Mouse (Mus musculus) stomach, postnatal 0 days (tissue): Measurements from ENCODE around the gene Neurl4. TPM values are rescaled to one million over a fixed set of nuclear protein-coding genes. Genes with fewer than 3 reads are reported as not detected.
A peak's percentile ranks its signal among the peaks of the same experiment; 100 is the strongest.

ENCODE experiments used
- ATAC-seq: fragments of 200-750 bp; cut with Nextera tagmentation; 2 replicates; pipeline ENCODE4 v1.8.0; 2017; ENCODE audit not compliant: low FRiP score, low TSS enrichment
- DNase-seq: peaks from one replicate; pipeline ENCODE4 v3.0.0-alpha.2; 2016; ENCODE audit warnings: low spot score
- H3K27ac ChIP-seq: fragments of 300-500 bp; sonication (generic); replicated peaks from 2 replicates; pipeline ENCODE4 v1.5.1; 2014; ENCODE audit warnings: mild to moderate bottlenecking, control low read depth
- H3K27me3 ChIP-seq: fragments of 300-500 bp; sonication (generic); 2 replicates; pipeline ENCODE4 v1.6.1; 2014; ENCODE audit warnings: low read length; ENCODE audit not compliant: control insufficient read depth, insufficient read depth
- H3K36me3 ChIP-seq: fragments of 300-500 bp; sonication (generic); 2 replicates; pipeline ENCODE4 v1.6.1; 2014; ENCODE audit warnings: low read length, mixed read lengths; ENCODE audit not compliant: control insufficient read depth, insufficient read depth
- H3K4me1 ChIP-seq: fragments of 300-500 bp; sonication (generic); replicated peaks from 2 replicates; pipeline ENCODE4 v1.6.1; 2014; ENCODE audit warnings: antibody characterized with exemption; ENCODE audit not compliant: control insufficient read depth, insufficient read depth
- H3K4me2 ChIP-seq: fragments of 300-500 bp; sonication (generic); replicated peaks from 2 replicates; pipeline ENCODE4 v1.6.1; 2014; ENCODE audit warnings: low read depth, mild to moderate bottlenecking, control low read depth, moderate library complexity
- H3K4me3 ChIP-seq: fragments of 300-500 bp; sonication (generic); 2 replicates; pipeline ENCODE4 v1.5.1; 2014; ENCODE audit warnings: low read depth, low read length, control low read depth
- H3K9ac ChIP-seq: fragments of 300-500 bp; sonication (generic); 2 replicates; pipeline ENCODE4 v1.6.1; 2014; ENCODE audit warnings: mild to moderate bottlenecking, low read length, control low read depth, mixed read lengths
- H3K9me3 ChIP-seq: fragments of 300-500 bp; sonication (generic); 2 replicates; pipeline ENCODE4 v1.6.1; 2016; ENCODE audit warnings: low read length; ENCODE audit not compliant: control insufficient read depth
- CTCF ChIP-seq: IDR thresholded peaks from 2 replicates; pipeline ENCODE4 v1.5.1; 2016; ENCODE audit warnings: antibody characterized with exemption, low read depth, mild to moderate bottlenecking, moderate library complexity
- EP300 ChIP-seq: optimal IDR thresholded peaks from 2 replicates; pipeline ENCODE3; 2016; ENCODE audit warnings: antibody characterized with exemption
- WGBS: fragments of 180-500 bp; shearing (Covaris S2); extraction: QIAGEN DNeasy Blood & Tissue Kit; methylation state at CpG from one replicate; pipeline ENCODE4 v1.1.7; 2014; 5-methylcytosine and 5-hydroxymethylcytosine counted together
- polyA plus RNA-seq: library from polyadenylated mRNA; unstranded; fragments of >200 nt; fragmentation: Nextera tagmentation; extraction: Ambion mirVana; gene quantifications from 2 replicates; pipeline ENCODE4 v1.2.1, GENCODE M21; 2015

Neurl4 gene
- polyA plus RNA-seq, 1 experiment from 2014 or later = 2.3 TPM

DNA sequence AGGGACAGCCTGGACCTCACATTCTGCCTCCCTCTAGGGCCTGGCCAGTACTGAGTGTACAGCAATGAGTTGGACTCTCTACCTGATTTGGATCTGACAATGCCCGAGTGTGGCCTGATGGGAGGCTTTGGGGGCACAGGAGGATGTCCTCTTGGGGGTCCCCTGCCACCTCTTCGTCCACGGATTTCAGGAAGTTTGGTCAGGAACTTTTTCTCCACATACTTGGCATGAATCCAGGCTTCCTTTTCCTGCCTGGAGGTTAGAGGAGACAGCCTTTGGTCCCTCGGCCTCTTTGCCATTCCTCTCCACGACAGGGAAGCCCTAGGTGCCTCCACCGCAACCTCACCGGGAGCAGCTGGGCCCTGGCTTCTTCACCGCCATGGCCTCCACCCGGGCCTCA, 16.6 kb upstream of the Neurl4 start:
- WGBS = 60% methylated on average over 9 of the region's 9 CpGs
- no peak for ATAC-seq
- Histone ChIP-seq H3K4me2 (no peak overlapping the region), H3K4me1 (peaks cover 1% of the 10 kb centered on the region), H3K27me3 (no peaks in the 10 kb centered on the region), H3K9ac (no peak overlapping the region), H3K36me3 (no peaks in the 10 kb centered on the region), H3K4me3 (no peak overlapping the region), H3K27ac (peak overlapping the region; percentile 45), H3K9me3 (no peaks in the 10 kb centered on the region)
- DNase-seq = no peak
- no peak for TF ChIP-seq EP300
- no peak for TF ChIP-seq CTCF

DNA sequence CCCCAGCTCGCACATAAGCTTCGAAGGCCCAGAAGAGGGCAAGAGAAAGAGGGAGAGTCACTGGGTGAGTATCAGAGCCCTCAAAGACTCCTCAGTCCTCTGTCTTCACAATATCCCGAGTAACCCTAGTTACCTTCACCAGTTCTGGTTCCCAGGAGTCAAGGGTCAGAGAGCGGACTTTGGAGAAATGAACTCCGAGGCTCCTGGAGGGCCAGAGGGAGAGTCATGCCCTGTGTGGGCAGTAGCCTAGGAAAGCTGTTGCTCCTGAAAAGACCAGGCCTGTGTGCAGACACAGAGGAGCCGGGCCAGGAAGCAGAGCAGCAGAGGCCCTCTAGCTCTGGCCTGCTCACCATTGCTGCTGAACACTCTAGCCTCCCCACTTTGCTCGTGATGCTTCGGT, 16.2 kb upstream of the Neurl4 start:
- Histone ChIP-seq H3K4me1 (no peaks in the 10 kb centered on the region; the same call in none of the 2 replicates), H3K36me3 (no peaks in the 10 kb centered on the region), H3K9ac (no peak overlapping the region), H3K9me3 (no peaks in the 10 kb centered on the region), H3K4me2 (no peak overlapping the region), H3K27me3 (no peaks in the 10 kb centered on the region), H3K27ac (peak overlapping the region; percentile 45), H3K4me3 (no peak overlapping the region)
- DNase-seq (no peak), ATAC-seq (no peak)
- WGBS = 81% methylated on average over 8 of the region's 8 CpGs
- TF ChIP-seq CTCF = no peak
- TF ChIP-seq EP300 = no peak

DNA sequence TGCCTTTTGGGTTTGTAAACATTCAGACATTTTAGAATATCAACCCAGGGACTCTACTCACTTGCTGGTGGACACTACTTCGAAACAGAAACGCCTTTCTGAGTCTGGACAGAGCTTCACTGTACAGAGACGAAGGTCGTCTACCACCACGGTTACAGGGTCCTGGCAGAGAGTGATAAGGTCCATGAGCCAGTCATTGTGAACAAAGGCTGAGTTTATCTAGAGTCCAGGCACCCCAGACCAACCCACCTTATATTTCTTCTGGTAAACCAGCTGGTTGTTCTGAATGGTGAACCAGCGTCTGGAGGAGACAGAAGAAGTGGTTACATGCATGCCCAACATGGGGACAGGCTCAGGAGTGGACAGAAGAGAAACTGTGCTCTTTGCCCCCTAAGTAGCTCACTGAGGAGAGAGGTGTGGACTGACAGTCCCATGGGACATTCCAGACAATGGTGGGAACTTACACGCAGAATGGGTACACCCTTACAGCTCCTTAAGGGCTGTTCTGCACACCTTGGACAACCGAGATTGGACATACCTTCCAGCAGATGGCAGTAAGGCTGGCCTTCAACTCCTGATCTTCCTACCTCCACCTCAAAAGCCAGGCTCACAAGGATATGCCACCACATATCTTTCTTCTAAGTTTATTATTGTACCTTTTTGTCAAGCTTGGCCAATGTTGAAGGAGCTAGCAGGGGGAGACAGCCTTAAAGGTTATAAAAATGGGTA, 13.8 kb upstream of the Neurl4 start:
- H3K4me1 ChIP-seq = no peaks in the 10 kb centered on the region
- WGBS = 56% methylated on average over 8 of the region's 8 CpGs
- TF ChIP-seq EP300 (no peak), CTCF (peak; percentile 82)
- ATAC-seq (0 out of 2 replicates have a peak, but pooled peaks have one; percentile 31), DNase-seq (peak; percentile 57)
- H3K27ac ChIP-seq = no peak overlapping the region
- H3K9ac ChIP-seq = no peak overlapping the region
- no peak overlapping the region for H3K4me2 ChIP-seq
- no peaks in the 10 kb centered on the region for H3K27me3 ChIP-seq
- H3K36me3 ChIP-seq = no peaks in the 10 kb centered on the region
- no peak overlapping the region for H3K4me3 ChIP-seq
- no peaks in the 10 kb centered on the region for H3K9me3 ChIP-seq

DNA sequence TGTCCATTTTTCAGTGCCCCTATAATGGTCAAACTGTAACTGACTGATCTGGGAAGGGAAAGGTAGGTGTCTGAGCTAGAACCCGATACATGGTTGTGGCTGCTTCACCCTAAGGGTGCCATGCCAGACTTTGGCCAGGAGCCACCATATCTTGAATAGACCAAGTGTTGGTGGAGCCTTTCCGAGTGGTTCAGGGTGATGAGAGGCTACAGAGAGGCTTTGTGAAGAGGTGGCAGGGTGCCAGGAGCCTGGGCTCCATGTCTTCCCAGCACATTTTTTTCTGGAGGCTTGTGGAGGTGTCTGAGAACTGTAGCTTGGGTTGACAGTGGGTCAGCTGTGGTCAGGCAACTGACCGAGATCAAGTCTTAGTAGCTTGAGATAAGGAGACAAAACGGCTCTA, 9.4 kb upstream of the Neurl4 start:
- no peak overlapping the region for H3K9ac ChIP-seq
- TF ChIP-seq CTCF (no peak), EP300 (no peak)
- DNase-seq = no peak
- no peak for ATAC-seq
- H3K4me2 ChIP-seq = no peak overlapping the region
- no peaks in the 10 kb centered on the region for H3K27me3 ChIP-seq
- no peaks in the 10 kb centered on the region for H3K4me1 ChIP-seq
- H3K36me3 ChIP-seq = no peaks in the 10 kb centered on the region
- no peak overlapping the region for H3K4me3 ChIP-seq
- no peak overlapping the region for H3K27ac ChIP-seq
- no peaks in the 10 kb centered on the region for H3K9me3 ChIP-seq
- WGBS = 59% methylated on average over 4 of the region's 4 CpGs

DNA sequence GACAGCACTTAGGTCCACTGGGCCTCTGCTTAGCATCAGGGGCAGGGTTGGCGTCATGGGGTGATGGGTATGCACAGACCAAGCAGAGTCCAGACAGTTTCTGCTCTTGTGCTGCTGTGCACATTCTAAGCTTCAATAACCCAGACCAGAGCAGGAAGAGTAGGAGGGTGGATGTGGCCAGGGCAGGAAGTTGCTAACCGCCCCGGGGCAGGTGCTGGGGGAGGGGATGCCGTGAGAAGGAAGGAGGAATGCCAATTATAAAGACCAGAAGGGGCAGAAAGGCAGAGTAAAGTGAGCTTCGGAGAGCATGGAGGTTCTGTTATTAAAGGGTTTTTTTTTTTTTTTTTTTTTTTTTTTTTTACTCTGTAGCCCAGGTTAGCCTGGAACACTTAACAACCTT, 6.2 kb upstream of the Neurl4 start:
- H3K27ac ChIP-seq = no peak overlapping the region
- H3K4me1 ChIP-seq = no peaks in the 10 kb centered on the region
- no peak overlapping the region for H3K9ac ChIP-seq
- H3K4me2 ChIP-seq = no peak overlapping the region
- H3K4me3 ChIP-seq = no peak overlapping the region
- H3K9me3 ChIP-seq = no peaks in the 10 kb centered on the region
- TF ChIP-seq CTCF = no peak
- no peak for TF ChIP-seq EP300
- H3K27me3 ChIP-seq = no peaks in the 10 kb centered on the region
- WGBS = 78% methylated on average over 5 of the region's 5 CpGs
- ATAC-seq (no peak), DNase-seq (no peak)
- H3K36me3 ChIP-seq = no peaks in the 10 kb centered on the region

DNA sequence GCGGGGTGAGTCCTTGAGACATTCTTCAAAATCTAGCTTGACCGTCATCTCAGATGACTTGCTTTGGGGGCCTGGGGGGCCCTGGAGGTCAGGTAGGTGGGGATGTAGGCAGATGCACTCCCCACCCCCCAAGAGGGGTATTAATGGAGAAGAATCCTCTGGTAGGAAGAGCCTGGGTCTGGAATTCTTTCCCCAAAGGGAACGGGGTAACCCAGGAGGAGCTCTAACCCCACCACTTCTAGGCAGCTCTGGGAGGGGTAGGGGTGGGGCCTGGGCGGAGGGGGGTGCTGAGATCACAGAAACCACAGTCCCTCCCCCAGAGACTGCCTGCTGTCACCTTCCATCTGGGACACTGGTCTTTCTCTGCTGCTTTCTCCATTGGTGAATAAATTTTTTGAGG, 5.6 kb upstream of the Neurl4 start, which contains the start of gene Acap1:
Gene Acap1, minus strand, starts transcription at position 249 of the 400 bp plus-strand sequence.
- DNase-seq = no peak
- H3K36me3 ChIP-seq = no peaks in the 10 kb centered on the region
- TF ChIP-seq CTCF = no peak
- no peak for TF ChIP-seq EP300
- ATAC-seq = no peak
- no peaks in the 10 kb centered on the region for H3K4me1 ChIP-seq
- H3K4me3 ChIP-seq = no peak within 1 kb of the TSS
- no peak within 1 kb of the TSS for H3K4me2 ChIP-seq
- no peak within 1 kb of the TSS for H3K9ac ChIP-seq
- H3K9me3 ChIP-seq = no peaks in the 10 kb centered on the region
- no peaks in the 10 kb centered on the region for H3K27me3 ChIP-seq
- H3K27ac ChIP-seq = no peak within 1 kb of the TSS
- 71% methylated on average over 4 of the region's 4 CpGs for WGBS
